Mouse (Mus musculus): ENCODE results near the gene Cdkl3.

DNA sequence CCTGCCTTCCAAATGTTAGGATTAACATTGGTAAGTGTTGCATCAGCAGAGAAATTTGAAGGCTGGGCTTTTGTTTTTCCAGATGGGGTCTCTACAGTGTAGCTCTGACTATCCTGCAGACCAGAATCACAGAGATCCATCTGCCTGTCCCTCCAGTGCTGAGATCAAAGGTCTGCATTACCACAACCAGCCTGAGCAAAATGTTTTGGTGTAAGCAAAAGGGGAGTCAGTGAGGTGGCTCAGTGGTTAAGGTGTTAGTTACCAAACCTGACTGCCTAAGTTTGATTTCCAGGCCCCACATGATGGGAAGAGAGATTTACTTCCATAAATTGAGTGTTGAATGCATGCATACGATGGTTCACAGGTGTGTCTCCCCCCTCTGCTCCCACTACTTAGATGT lies 105.4 kb downstream of the Cdkl3 start:
- no peak for TF ChIP-seq CTCF (IDR thresholded peaks at IDR 0.05; ENCODE audit: low read depth)
- TF ChIP-seq EP300 (IDR thresholded peaks at IDR 0.05; ENCODE audit: low read depth) = no peak

All from liver, embryonic 14.5 days (tissue).